Mouse (Mus musculus) kidney, adult 2 months (tissue): Measurements from ENCODE around the gene Cdh15.

ENCODE experiments used
- CTCF ChIP-seq: fragments of 200-500 bp; conservative IDR thresholded peaks from 2 replicates; pipeline ENCODE4 v1.5.1; 2011; ENCODE audit warnings: low read depth, mild to moderate bottlenecking, control low read depth, low read length, moderate library complexity, mixed read lengths; ENCODE audit not compliant: insufficient read depth, insufficient read length
- POLR2A ChIP-seq: fragments of 200-500 bp; IDR thresholded peaks from one replicate; pipeline ENCODE4 v1.6.1; 2011; ENCODE audit warnings: low read depth, low read length, control low read depth

DNA sequence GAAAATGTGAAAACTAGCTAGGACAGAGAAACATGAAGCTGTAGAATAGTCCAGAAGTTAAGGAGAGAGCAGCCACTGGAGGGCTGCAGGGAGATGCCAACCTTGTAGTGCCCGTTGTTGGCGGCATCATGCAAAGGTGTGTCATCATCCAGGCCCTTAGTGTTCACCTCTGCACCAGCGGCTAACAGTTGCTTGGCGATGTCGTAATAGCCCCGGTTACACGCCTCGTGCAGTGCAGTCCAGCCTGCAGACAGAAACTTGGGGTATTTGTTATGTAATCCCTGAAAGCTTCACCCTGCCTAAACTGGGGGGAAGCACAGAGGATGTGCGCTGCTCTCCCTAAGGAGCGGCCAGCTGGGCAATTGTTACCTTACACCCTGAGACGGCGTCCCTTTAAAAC lies 50.7 kb downstream of the Cdh15 start:
- TF ChIP-seq POLR2A = no peak
- TF ChIP-seq CTCF = no peak; the same call in 1 of the 2 replicates
